Mouse (Mus musculus) embryonic facial prominence, embryonic 12.5 days (tissue): Measurements from ENCODE around the gene Adm2. TPM values are rescaled to one million over a fixed set of nuclear protein-coding genes. Genes with fewer than 3 reads are reported as not detected.

Experiments
- ATAC-seq: fragments of 200-750 bp; cut with Nextera tagmentation; 2 replicates; pipeline ENCODE4 v1.8.0; 2017; ENCODE audit not compliant: insufficient number of reproducible peaks, insufficient read depth, low FRiP score, low TSS enrichment
- H3K27ac ChIP-seq: fragments of 300-500 bp; sonication (generic); 2 replicates; pipeline ENCODE4 v1.5.1; 2016; ENCODE audit warnings: mild to moderate bottlenecking
- H3K27me3 ChIP-seq: fragments of 300-500 bp; sonication (generic); 2 replicates; pipeline ENCODE4 v1.6.1; 2016; ENCODE audit warnings: mild to moderate bottlenecking, moderate library complexity
- H3K36me3 ChIP-seq: fragments of 300-500 bp; sonication (generic); 2 replicates; pipeline ENCODE4 v1.6.1; 2016; ENCODE audit warnings: mild to moderate bottlenecking
- H3K4me1 ChIP-seq: fragments of 300-500 bp; sonication (generic); 2 replicates; pipeline ENCODE4 v1.6.1; 2016
- H3K4me2 ChIP-seq: fragments of 300-500 bp; sonication (generic); replicated peaks from 2 replicates; pipeline ENCODE4 v1.6.1; 2016; ENCODE audit warnings: mild to moderate bottlenecking, moderate library complexity
- H3K4me3 ChIP-seq: fragments of 300-500 bp; sonication (generic); 2 replicates; pipeline ENCODE4 v1.5.1; 2016; ENCODE audit warnings: mild to moderate bottlenecking
- H3K9ac ChIP-seq: fragments of 300-500 bp; sonication (generic); 2 replicates; pipeline ENCODE4 v1.6.1; 2016; ENCODE audit warnings: mild to moderate bottlenecking, moderate library complexity
- H3K9me3 ChIP-seq: fragments of 300-500 bp; sonication (generic); 2 replicates; pipeline ENCODE4 v1.6.1; 2016; ENCODE audit warnings: mild to moderate bottlenecking, moderate library complexity
- WGBS: fragments of 180-500 bp; shearing (Covaris S2); methylation state at CpG from one replicate; pipeline ENCODE4 v1.1.7; 2016; 5-methylcytosine and 5-hydroxymethylcytosine counted together
- polyA plus RNA-seq: library from polyadenylated mRNA; unstranded; fragments of >200 nt; fragmentation: Nextera tagmentation; extraction: Ambion mirVana; gene quantifications from 2 replicates; pipeline ENCODE4 v1.2.1, GENCODE M21; 2016

Gene Adm2
- polyA plus RNA-seq, 1 experiment from 2014 or later, result not detected

GRCm38 (mm10) chr15:89314107-89314506 is 8.4 kb upstream of the Adm2 start:
- H3K4me2 ChIP-seq, result peak overlapping the region; percentile 72
- no peaks in the 10 kb centered on the region for H3K27me3 ChIP-seq
- no peaks in the 10 kb centered on the region for H3K9me3 ChIP-seq
- WGBS, result 33% methylated on average over 3 of the region's 3 CpGs
- peak overlapping the region; percentile 90 for H3K9ac ChIP-seq
- H3K4me1 ChIP-seq, result peaks cover 19% of the 10 kb centered on the region
- no peaks in the 10 kb centered on the region for H3K36me3 ChIP-seq
- H3K27ac ChIP-seq, result no peak overlapping the region
- ATAC-seq, result no peak
- peak overlapping the region; percentile 97 for H3K4me3 ChIP-seq

GRCm38 (mm10) chr15:89314511-89315189 is 7.9 kb upstream of the Adm2 start:
- peak overlapping the region; percentile 97 for H3K4me3 ChIP-seq
- H3K27ac ChIP-seq, result no peak overlapping the region
- peaks cover 19% of the 10 kb centered on the region for H3K4me1 ChIP-seq
- under 1% methylated on average over 58 of the region's 58 CpGs for WGBS
- no peaks in the 10 kb centered on the region for H3K9me3 ChIP-seq
- peak overlapping the region; percentile 90 for H3K9ac ChIP-seq
- H3K36me3 ChIP-seq, result no peaks in the 10 kb centered on the region
- H3K27me3 ChIP-seq, result no peaks in the 10 kb centered on the region
- ATAC-seq, result peak; percentile 10; the same call in 1 of the 2 replicates
- peak overlapping the region; percentile 72 for H3K4me2 ChIP-seq

- H3K27ac ChIP-seq, result no peak within 1 kb of the TSS
- peak within 1 kb of the TSS; percentile 72 for H3K4me2 ChIP-seq
- peak; percentile 99 for ATAC-seq
- H3K4me3 ChIP-seq, result peak within 1 kb of the TSS; percentile 97
- no peaks in the 10 kb centered on the region for H3K27me3 ChIP-seq
- H3K4me1 ChIP-seq, result peaks cover 19% of the 10 kb centered on the region
- no peaks in the 10 kb centered on the region for H3K36me3 ChIP-seq
- under 1% methylated on average over 37 of the region's 37 CpGs for WGBS
- peak within 1 kb of the TSS; percentile 90 for H3K9ac ChIP-seq
- no peaks in the 10 kb centered on the region for H3K9me3 ChIP-seq
Measured at GRCm38 (mm10) chr15:89315190-89315731, 7.3 kb upstream of the Adm2 start, which contains the start of gene Sbf1. Sbf1 (minus strand) TSS chr15:89315311.

- no peak overlapping the region for H3K4me3 ChIP-seq
- WGBS, result 62% methylated on average over 11 of the region's 11 CpGs
- H3K9ac ChIP-seq, result no peak overlapping the region
Measured at GRCm38 (mm10) chr15:89316146-89316545, 6.4 kb upstream of the Adm2 start.

GRCm38 (mm10) chr15:89321264-89321663 is 1.3 kb upstream of the Adm2 start:
- WGBS, result 77% methylated on average over 8 of the region's 8 CpGs
- H3K4me3 ChIP-seq, result no peak overlapping the region
- peaks cover 8% of the 10 kb centered on the region; the same call in 1 of the 2 replicates for H3K4me1 ChIP-seq
- no peaks in the 10 kb centered on the region for H3K9me3 ChIP-seq
- H3K36me3 ChIP-seq, result no peaks in the 10 kb centered on the region
- no peak overlapping the region for H3K27ac ChIP-seq
- no peak for ATAC-seq
- H3K9ac ChIP-seq, result no peak overlapping the region
- H3K4me2 ChIP-seq, result no peak overlapping the region
- H3K27me3 ChIP-seq, result peaks cover 12% of the 10 kb centered on the region

More at GRCm38 (mm10) chr15:89316146-89316545, 6.4 kb upstream of the Adm2 start:
- no peak overlapping the region for H3K27ac ChIP-seq
- no peaks in the 10 kb centered on the region for H3K27me3 ChIP-seq
- ATAC-seq, result no peak
- peaks cover 16% of the 10 kb centered on the region for H3K4me1 ChIP-seq
- H3K4me2 ChIP-seq, result no peak overlapping the region
- H3K9me3 ChIP-seq, result no peaks in the 10 kb centered on the region
- no peaks in the 10 kb centered on the region for H3K36me3 ChIP-seq

- H3K4me1 ChIP-seq, result peaks cover 8% of the 10 kb centered on the region; the same call in 1 of the 2 replicates
- no peak for ATAC-seq
- WGBS, result 86% methylated on average over 4 of the region's 4 CpGs
- H3K9ac ChIP-seq, result no peak overlapping the region
- no peak overlapping the region for H3K27ac ChIP-seq
- H3K27me3 ChIP-seq, result peaks cover 12% of the 10 kb centered on the region
- H3K4me2 ChIP-seq, result no peak overlapping the region
- no peaks in the 10 kb centered on the region for H3K9me3 ChIP-seq
- no peaks in the 10 kb centered on the region for H3K36me3 ChIP-seq
- H3K4me3 ChIP-seq, result no peak overlapping the region
Measured at GRCm38 (mm10) chr15:89323656-89324055, 1.1 kb downstream of the Adm2 start.

GRCm38 (mm10) chr15:89326441-89326840 is 3.9 kb downstream of the Adm2 start:
- H3K4me3 ChIP-seq, result no peak overlapping the region
- H3K27ac ChIP-seq, result no peak overlapping the region
- no peaks in the 10 kb centered on the region for H3K9me3 ChIP-seq
- no peak overlapping the region for H3K9ac ChIP-seq
- H3K4me2 ChIP-seq, result no peak overlapping the region
- no peaks in the 10 kb centered on the region for H3K36me3 ChIP-seq
- ATAC-seq, result no peak
- peaks cover 12% of the 10 kb centered on the region for H3K27me3 ChIP-seq
- 67% methylated on average over 5 of the region's 5 CpGs for WGBS
- peaks cover 8% of the 10 kb centered on the region; the same call in 1 of the 2 replicates for H3K4me1 ChIP-seq

GRCm38 (mm10) chr15:89334271-89334670 is 11.8 kb downstream of the Adm2 start, which contains the start of gene Miox:
Miox (plus strand) TSS chr15:89334398.
- Histone ChIP-seq H3K4me1 (no peaks in the 10 kb centered on the region), H3K36me3 (no peaks in the 10 kb centered on the region), H3K4me3 (no peak within 1 kb of the TSS), H3K4me2 (no peak within 1 kb of the TSS), H3K27ac (no peak within 1 kb of the TSS), H3K27me3 (no peaks in the 10 kb centered on the region), H3K9me3 (no peaks in the 10 kb centered on the region), H3K9ac (no peak within 1 kb of the TSS)
- ATAC-seq, result no peak
- 84% methylated on average over 7 of the region's 7 CpGs for WGBS

- no peak for ATAC-seq
- Histone ChIP-seq H3K27me3 (no peaks in the 10 kb centered on the region), H3K4me2 (no peak overlapping the region), H3K4me1 (no peaks in the 10 kb centered on the region), H3K36me3 (no peaks in the 10 kb centered on the region), H3K9me3 (no peaks in the 10 kb centered on the region), H3K9ac (no peak overlapping the region), H3K27ac (no peak overlapping the region), H3K4me3 (no peak overlapping the region)
- 83% methylated on average over 17 of the region's 17 CpGs for WGBS
Measured at GRCm38 (mm10) chr15:89334774-89335537, 12.4 kb downstream of the Adm2 start.

- WGBS, result 85% methylated on average over 14 of the region's 14 CpGs
- Histone ChIP-seq H3K4me2 (no peak overlapping the region), H3K9ac (no peak overlapping the region), H3K27ac (no peak overlapping the region), H3K27me3 (no peaks in the 10 kb centered on the region), H3K4me1 (no peaks in the 10 kb centered on the region), H3K36me3 (no peaks in the 10 kb centered on the region), H3K4me3 (no peak overlapping the region), H3K9me3 (no peaks in the 10 kb centered on the region)
- ATAC-seq, result no peak
Measured at GRCm38 (mm10) chr15:89336422-89336821, 13.9 kb downstream of the Adm2 start.

GRCm38 (mm10) chr15:89339696-89340095 is 17.2 kb downstream of the Adm2 start:
- no peaks in the 10 kb centered on the region for H3K4me1 ChIP-seq
- H3K27ac ChIP-seq, result no peak overlapping the region
- H3K4me3 ChIP-seq, result no peak overlapping the region
- no peak overlapping the region for H3K9ac ChIP-seq
- no peaks in the 10 kb centered on the region for H3K27me3 ChIP-seq
- 88% methylated on average over 2 of the region's 2 CpGs for WGBS
- no peaks in the 10 kb centered on the region for H3K36me3 ChIP-seq
- no peaks in the 10 kb centered on the region for H3K9me3 ChIP-seq
- ATAC-seq, result no peak
- no peak overlapping the region for H3K4me2 ChIP-seq
